In the genomic region with DNA sequence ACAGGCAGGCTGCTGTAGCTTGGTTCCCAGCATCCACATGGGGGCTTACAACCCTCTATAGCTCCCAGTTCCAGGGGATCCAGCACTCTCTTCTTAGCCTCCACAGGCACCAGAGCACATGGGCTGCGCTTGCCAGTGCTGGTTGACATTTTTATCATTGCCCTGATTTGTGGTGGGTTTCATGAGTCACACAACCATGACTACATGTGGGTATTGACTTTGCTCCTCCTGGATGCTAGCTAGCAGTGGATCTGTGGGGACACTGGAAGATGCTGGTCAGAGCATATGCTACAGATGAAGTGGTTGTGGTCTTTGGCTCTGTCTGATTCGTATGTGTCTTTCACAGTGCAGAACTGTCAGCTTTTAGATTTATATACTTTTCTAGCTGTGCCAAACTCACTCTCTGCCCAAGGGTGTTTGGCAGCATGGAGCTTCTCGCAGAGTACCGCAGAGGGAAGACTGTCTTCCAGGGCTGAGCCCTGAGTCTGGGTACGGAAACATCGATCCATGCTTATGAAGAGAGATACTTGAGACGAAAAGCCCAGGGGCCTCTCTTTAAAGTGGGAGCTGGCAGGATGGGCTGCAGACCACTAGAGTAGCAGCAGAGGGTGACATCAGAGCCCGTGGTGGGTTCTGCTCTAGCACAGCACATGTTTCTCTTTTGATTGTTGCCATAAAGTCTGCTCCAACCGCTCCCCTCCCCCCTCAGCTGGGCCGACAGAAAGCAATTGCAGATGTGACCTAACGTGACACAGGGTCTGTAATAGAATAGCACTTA, we compare ENCODE assay signal across 10 mouse cellular contexts.
DNase-seq lines count a peak whose midpoint lies in the region; ATAC-seq lines count a peak whose summit lies in the region.
"Had no signal": no experiment of that assay in that cellular context is flagged by ENCODE, and none has a peak within 500 bp of the region (broad histone marks: within the 10 kb centered on the region; RNA-seq: fewer than 3 reads in every experiment).

No protein-coding gene starts in this region.

- H3K27me3 ChIP-seq in heart, embryonic 16.5 days (ENCODE audit: control insufficient read depth, insufficient read depth, low read length): no peaks in the 10 kb centered on the region
- no peaks in the 10 kb centered on the region for H3K27me3 ChIP-seq in limb, embryonic 12.5 days
- H3K27me3 ChIP-seq: liver, embryonic 15.5 days had no signal

- H3K36me3 ChIP-seq in heart, embryonic 16.5 days (ENCODE audit: control insufficient read depth, insufficient read depth): peaks cover 19% of the 10 kb centered on the region
- H3K36me3 ChIP-seq in limb, embryonic 12.5 days: peaks cover 49% of the 10 kb centered on the region

- ATAC-seq in heart, embryonic 16.5 days (replicated peaks; ENCODE audit: extremely low read depth, insufficient read depth, low FRiP score): no peak
- 0 out of 2 replicates have a peak, but pooled peaks have one; percentile 44 for ATAC-seq in limb, embryonic 12.5 days (ENCODE audit: insufficient number of reproducible peaks, insufficient read depth, low FRiP score, low TSS enrichment, low read depth)

- H3K27ac ChIP-seq in heart, embryonic 16.5 days (ENCODE audit: low read length): 0 out of 2 replicates have a peak overlapping the region, but pooled peaks have one; percentile 29
- peak overlapping the region; percentile 85 for H3K27ac ChIP-seq in limb, embryonic 12.5 days
- H3K27ac ChIP-seq: liver, embryonic 15.5 days had no signal

- WGBS in heart, embryonic 16.5 days: 47% methylated on average over 11 of the region's 11 CpGs
- WGBS in limb, embryonic 12.5 days: 11% methylated on average over 11 of the region's 11 CpGs

- H3K4me2 ChIP-seq in heart, embryonic 16.5 days (ENCODE audit: low read depth, low read length): no peak overlapping the region
- peak overlapping the region; percentile 36 for H3K4me2 ChIP-seq in limb, embryonic 12.5 days
- H3K4me2 ChIP-seq: liver, embryonic 15.5 days had no signal

- H3K9me3 ChIP-seq in heart, embryonic 16.5 days (replicated peaks; ENCODE audit: control insufficient read depth, low read length): no peaks in the 10 kb centered on the region
- 0 out of 2 replicates have a peak, but pooled peaks cover 3% of the 10 kb centered on the region for H3K9me3 ChIP-seq in limb, embryonic 12.5 days
- H3K9me3 ChIP-seq: liver, embryonic 15.5 days had no signal

- no peak overlapping the region for H3K9ac ChIP-seq in heart, embryonic 16.5 days (ENCODE audit: low read length)
- H3K9ac ChIP-seq in limb, embryonic 12.5 days (replicated peaks): 0 out of 2 replicates have a peak overlapping the region, but pooled peaks have one; percentile 2
- H3K9ac ChIP-seq: liver, embryonic 15.5 days had no signal

- no peak overlapping the region for H3K4me3 ChIP-seq in heart, embryonic 16.5 days (ENCODE audit: low read length)
- H3K4me3 ChIP-seq in limb, embryonic 12.5 days (replicated peaks): no peak overlapping the region
- H3K4me3 ChIP-seq: erythroblast, embryonic 14.5 days; liver, embryonic 15.5 days had no signal

- no peak for DNase-seq in heart, adult 11 months
- DNase-seq in NIH3T3 (ENCODE audit: low read depth): peak; percentile 75
- peak; percentile 67 to 68 for DNase-seq in adrenal gland, postnatal 36 days
- DNase-seq in c-Kit-positive CD71-positive TER-119-positive erythroid progenitor cells, embryonic 14.5 days (ENCODE audit: low spot score): no peak
- no peak for DNase-seq in cerebellum, adult 8-10 months
- DNase-seq: heart, postnatal 4 days had no signal

- H3K4me1 ChIP-seq in heart, embryonic 16.5 days (ENCODE audit: control insufficient read depth, insufficient read depth, low read length): peaks cover 11% of the 10 kb centered on the region
- peaks cover 28% of the 10 kb centered on the region for H3K4me1 ChIP-seq in limb, embryonic 12.5 days (replicated peaks)
- H3K4me1 ChIP-seq: liver, embryonic 15.5 days had no signal

Comparison
In these comparisons a context has a peak if more than half of its experiments do, and no peak if none do; other contexts are left out.
1. DNase-seq: peak in NIH3T3 (single experiment) and adrenal gland, postnatal 36 days (2 of 2); none in heart, adult 11 months (single experiment), c-Kit-positive CD71-positive TER-119-positive erythroid progenitor cells, embryonic 14.5 days (single experiment) and cerebellum, adult 8-10 months (single experiment).